Mouse (Mus musculus) thymus, postnatal 25 days (tissue): ENCODE measurements at regions not wholly inside any gene's neighbourhood (a gene's known extent, or its start where the extent isn't known, plus 50 kb on each side); places are given as distances from the start of the nearest gene placed in this dataset.
"Not testable (repeated sequence)": the region's sequence is repeated elsewhere in the genome, so short reads cannot be mapped to it uniquely, and the experiment has no call there.

Source experiments
- DNase-seq: peaks from one replicate; pipeline ENCODE4 v3.0.0; 2022

DNA sequence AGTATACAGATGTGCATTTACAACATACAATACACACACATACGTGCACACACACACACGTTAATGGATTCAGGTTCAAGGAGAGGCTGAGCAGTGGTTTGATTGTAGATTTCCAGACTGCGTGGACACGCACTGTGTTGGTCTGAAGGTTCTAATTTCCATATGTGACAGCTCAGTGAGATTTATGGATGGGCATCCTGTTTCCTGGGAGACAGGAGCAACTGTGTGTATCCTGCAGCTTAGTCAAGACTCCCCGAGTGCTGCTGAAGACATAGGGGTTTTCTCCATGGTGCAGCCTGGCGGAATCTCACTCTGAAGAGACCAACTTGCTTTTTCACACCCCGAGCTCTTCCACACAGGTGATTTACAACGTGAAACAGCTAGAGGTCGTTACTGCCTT is 119.3 kb upstream of the Foxk1 start:
- no peak for DNase-seq

DNA sequence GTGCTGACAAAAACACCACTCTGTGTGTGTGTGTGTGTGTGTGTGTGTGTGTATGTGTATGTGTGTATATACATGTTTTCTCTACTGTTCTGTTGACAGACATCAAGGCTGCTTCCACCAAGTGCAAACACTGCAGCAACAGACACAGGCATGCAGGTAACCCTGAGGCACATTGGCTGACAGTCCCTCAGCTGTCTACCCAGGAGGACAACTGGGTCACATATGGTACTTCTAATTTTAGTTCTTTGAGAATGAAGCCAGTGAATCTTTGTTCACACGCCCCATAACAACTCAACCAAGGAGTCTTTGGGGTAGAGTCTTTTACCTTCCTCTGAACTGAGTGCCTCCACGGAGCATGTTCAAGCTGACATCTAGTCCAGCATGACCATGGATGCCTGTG is 113.3 kb upstream of the Foxk1 start:
- no peak for DNase-seq

DNA sequence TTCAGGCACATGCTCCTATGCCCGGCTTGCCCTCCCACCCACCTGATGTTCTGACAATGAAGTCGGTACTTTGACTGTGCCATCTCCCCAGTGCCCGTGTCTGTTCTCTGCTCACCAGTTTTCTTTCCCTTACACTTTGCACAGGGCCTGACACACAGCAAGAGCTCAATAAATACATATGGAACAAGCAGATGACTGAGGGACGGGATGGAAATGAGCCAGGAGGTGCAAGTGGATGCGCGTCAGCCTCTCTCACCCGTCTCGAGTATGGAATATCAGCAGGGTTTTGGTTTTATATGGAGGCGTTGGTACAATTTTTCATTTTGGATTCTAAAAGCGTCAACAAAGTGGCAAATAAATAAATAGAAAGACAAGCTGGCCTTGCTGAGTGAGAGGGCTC is 109.8 kb upstream of the Foxk1 start:
- no peak for DNase-seq

DNA sequence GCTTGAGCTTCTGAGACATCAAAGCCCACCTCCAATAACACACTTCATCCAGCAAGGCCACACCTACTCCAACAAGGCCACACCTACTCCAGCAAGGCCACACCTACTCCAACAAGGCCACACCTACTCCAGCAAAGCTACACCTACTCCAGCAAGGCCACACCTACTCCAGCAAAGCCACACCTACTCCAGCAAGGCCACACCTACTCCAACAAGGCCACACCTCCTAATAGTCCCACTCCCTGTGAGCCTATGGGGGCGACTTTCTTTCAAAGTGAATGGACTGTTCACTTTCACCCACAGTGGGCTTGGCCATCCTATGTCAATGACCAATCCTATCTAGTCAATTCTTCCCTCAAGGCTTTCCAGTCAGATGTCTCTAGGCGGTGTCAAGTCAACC is 104.9 kb upstream of the Foxk1 start:
- not testable (repeated sequence) for DNase-seq

DNA sequence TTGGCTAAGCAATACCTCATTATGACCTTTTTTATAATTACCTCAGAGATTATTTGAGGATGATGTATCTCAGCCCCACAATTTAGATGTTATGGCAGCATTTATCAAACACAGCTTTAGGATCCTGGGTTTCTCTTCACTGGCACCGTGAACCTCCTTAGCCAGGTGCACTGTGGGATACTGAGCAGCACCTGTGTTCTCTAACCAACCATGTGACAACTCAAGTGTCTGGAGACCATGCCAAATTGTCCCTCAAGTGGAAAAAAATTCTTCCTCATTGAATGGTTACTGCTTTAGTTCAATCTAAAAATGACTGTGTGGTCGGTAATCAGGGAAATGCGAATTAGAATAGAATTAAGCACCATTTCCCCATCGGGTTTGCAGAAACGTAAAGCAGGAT is 101.7 kb upstream of the Foxk1 start:
- no peak for DNase-seq

DNA sequence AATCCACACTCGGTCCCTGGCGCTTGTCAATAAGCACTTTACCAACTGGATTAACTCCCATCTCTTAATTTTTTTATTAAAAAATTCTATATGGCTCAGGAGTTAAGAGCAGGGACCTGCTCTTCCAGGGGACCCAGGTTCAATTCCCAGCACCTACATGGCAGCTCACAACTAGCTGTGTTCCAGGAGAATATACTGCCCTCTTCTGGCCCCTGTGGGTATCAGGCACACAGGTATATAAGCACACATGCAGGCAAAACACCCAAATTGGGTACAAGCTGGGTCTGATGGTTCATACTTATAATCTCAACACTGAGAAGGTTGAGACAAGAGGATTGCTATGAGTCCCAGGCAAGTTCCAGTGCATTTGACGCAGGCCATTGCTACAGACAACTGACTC is 92.8 kb upstream of the Foxk1 start:
- no peak for DNase-seq

DNA sequence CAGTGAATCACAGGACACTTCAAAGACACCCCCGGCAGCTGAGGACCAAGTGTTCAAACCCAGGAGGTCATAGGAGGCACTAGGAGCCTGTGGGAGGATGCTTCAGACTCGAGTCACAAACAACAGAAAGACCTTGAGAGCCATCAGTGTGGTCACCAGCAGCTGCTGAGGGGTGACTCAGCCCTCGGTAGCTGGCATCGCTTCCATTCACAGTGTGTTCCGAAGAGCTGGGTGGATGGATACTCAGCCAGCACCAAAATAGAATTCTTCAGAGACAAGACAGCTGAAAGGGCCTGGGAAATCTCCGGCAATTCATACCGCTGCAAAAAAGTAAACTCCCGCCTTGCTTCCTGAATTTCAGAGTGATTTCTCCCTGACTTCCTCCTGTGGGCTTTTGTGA is 87.4 kb upstream of the Foxk1 start:
- DNase-seq: no peak

DNA sequence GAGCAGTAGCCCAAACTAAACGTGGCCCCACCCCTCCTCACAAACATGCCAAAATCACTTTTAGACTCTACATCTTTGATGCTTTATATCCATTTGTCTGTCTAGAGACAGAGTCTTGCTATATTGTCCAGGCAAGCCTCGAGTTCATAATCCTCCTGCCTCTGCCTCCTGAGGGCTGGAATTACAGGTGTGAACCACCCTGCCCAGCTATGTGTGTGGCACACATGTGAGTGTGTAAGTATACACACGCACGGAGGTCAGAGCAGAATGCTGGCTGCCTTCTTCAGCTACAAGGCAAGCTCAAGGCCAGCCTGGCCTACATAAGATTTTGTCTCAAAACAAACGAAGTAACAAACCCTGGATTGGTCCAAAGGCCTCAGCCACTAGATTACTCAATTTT is 86.8 kb upstream of the Foxk1 start:
- no peak for DNase-seq

DNA sequence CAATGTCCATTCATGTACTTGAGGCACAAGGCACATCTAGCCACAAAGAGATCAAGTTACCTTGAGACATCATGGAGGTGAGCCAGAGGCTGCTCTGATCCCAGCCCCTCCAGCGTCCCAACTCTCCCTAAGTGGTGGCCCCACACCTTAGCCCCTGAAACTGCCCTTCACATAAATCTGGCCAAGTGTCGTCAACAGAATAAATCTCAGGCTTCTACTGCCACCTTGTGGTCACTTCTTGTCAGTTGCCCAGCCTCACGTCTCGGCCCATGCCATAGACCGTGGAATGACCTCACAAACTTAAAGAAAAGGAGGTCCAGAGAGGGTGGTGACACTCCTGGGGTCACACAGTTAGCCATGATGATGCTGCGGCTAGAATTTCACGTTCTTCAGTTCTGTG is 82.0 kb upstream of the Foxk1 start:
- peak; percentile 38 for DNase-seq

DNA sequence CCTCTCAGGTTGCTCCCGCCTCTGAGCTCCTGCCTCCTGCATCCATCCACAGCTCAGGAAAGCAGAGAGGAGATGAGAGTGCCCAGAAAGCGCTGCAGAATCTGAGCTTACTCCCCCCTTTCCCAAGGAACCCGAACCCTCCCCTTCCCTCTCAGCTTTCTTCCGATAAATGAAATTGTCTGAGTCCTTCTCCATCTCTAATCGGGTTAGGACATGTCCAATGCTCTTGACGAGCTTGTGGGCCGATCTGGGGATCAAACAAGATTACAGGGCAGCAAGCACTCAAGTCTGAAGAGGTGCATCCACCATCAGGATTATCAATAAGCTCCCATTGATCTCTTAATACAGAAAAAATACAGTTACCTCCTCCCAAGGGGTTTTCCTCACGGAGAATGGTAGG is 80.0 kb upstream of the Foxk1 start:
- no peak for DNase-seq

DNA sequence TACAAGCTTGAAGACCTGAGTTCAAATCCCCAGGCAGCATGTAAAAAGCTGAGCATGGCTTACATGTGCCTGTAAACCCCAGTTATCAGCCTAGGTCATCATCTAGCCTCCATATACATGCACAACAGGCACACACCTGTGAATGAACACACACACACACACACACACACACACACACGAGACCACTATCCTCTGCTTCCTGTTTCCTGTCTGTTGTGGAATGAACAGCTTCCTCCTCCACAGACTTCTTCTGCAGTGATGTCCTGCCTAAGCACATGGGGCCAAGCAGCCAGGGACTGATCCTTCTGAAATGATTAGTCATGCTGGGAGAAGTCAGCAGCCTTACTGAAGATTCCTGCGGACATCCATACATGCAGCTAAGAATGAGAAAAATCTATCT is 76.4 kb upstream of the Foxk1 start:
- DNase-seq: no peak

DNA sequence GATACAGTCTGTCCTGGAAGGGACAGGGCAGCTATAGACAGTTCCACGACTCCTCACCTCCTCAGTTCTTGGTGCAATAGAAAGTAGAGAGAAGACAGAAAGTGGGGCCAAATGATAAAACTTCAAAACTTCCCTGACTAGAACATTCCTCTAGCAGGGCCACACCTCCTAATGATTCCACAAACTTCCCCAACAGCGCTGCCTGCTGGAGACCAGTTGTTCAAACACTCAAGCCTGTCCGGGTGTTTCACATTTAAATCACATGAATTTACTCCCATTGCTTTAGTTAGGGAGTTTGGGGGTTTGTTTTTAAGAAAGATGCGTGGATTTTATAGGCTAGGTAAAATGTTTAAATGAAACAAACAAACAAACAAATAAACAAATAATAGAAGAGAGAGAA is 75.7 kb upstream of the Foxk1 start:
- DNase-seq: peak; percentile 12

DNA sequence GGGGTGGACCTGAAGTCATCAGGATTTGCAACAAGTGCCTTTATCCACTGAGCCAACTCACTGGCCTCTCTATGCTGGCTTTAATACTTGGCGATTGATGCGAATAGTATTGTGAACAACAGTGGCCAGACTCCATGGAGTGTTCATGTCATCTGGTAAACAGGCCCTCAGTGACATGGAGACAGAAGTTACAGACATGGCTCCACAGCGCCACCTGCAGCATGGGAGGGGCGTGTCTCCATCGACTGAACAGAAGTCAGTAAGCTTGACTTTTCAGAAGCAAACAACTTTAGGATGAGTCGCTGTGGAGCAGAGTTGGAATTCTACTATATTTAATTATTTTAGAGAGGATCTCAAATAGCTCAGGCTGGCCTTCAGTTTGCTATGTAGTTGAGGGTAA is 74.0 kb upstream of the Foxk1 start:
- peak; percentile 23 for DNase-seq

DNA sequence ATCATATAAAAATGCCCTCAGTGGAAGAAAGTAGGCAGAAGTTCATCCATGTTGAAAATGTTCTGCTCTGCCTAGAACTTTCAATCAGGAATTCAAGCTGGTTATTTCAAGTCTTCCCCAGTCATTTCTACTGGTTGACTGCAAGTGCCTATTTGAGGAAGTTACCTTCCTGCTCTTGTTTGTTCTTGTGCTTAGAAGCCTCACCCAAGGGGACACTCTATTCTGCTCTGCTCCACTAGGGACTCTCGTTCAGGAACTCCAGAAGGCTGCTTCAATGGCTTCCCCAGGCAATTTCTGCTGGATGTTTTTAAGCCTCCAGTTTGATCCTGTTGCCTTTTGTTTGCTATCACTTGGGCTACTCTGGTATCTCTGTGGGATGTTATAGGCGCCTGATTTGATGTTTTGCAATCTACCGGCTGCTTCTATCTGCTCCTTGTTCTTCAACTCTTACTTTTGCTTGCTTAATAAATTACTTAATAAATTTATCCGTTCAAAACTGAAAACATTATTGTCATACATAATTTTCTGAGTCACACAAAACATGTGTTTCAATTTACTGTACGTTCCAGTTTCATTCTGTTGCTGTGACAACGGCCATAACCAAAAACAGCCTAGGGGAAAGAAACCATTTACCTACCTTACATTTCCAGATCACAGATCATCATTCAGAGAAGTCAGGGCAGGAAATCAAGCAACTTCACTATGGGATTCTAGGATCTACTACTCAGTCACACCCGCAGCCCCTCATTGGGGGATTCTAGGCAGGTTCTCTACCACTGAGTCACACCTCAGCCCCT is 71.4 kb upstream of the Foxk1 start:
- no peak for DNase-seq

DNA sequence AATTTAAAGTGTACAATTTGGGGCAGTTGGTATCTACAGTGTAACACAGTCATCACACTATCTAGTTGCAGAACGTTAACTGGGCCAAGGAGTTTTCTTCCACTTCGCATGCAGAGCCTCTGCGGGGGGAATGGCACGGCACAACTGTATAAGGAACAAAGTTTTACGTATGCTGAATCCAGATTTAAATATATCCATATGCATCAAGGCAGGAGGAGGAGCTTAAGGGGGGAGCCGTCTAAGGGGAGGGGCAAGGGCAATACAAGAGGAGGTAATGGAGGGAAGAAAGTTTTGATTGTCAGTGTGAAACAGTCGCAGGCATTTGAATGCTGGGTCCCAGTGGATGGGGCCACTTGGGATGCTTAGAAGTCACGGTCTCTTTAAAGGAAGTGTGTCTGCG is 68.6 kb upstream of the Foxk1 start:
- no peak for DNase-seq

DNA sequence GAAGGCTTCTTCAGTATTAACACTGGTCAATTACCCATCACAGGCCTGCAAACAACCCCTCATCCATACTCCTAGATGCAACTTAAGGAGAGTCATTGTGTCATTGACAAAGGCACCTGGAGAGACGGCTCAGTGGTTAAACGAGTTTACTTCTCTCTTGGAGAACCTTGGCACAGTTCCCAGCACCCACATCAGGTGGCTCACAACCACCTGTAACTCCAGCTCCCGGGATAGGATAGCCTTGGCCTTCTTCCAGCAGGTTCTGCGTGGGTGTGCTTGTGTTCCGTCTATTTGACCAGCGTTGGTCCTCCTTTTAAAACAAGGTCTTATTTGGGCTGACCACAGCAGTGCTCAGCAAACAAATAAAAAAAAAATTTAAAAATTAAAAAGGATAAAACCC is 63.9 kb upstream of the Foxk1 start:
- no peak for DNase-seq

DNA sequence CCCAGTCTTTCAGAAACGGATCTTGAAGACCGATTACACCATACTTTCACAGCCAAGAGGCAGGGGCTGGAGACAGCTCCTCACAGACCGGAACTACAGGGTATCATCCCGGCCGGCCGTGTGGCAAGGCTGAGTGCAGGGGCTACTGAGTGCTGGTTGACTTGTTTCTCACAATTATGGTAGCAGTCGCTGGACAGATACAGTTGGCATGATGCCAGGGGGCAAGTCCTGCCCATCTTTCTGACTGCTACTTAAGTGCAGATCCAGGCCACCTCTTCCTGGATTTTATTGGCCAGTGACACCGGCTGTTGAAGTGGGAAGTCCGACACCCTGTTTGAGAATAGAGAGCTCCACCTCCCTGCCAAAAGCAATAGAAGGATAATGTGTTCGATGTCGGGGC is 63.2 kb upstream of the Foxk1 start:
- DNase-seq: no peak

DNA sequence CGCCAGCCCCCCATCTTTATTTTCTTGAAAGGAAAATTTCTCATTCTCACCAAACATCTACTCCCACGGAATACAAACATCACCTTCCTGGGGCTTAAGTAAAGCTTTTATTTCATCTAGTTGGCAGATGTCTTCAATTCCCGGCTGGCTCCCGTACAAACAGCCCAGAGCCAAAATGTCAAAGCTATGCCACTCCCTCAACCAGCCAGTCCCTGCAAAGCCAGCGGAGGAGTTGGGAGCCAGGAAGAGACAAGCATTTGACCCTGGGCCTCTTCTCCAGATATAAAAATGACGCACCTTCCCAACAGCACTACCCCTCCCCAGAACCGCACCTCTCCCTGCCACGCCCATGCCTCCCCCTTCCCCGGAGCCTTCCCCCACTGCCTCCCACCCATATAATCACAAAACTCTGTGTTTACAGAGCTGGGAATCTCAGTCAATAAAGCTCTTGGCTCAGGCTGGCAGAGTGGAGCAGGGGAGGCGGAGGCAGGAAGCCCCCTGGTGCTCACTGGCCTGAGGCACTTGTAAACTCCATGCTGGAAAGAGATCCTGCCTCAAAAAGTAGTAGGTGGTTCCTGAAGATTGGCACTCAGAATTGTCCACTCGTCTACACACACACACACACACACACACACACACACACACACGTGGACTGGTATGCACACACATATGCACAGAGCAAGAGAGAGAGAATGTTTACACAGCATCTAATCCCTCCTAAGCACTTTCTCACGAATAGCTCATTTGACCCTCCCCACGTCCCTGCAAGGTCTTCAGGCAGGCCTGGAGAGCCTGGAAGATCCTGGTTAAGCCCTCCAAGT is 60.9 kb upstream of the Foxk1 start:
- DNase-seq: no peak

DNA sequence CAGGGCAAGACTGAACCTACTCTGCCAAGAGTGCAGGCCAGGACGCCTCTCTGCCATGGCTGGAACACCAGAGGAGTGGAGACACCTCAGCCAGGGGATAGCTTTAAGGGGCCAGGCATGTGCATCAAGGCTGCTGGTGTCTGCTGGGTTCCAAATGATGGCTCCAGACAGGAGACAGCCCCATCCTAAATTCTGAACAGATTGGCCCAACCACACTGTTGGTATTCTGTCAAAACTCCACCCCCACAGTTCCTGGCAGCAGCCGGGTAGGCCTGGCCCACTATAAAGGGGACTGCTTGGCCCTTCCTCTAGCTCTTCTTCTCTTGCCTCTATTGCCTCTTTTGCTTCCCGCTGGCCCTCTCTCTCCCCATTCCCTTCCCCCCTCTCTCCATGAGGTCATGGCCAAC is 60.3 kb upstream of the Foxk1 start:
- DNase-seq: no peak

DNA sequence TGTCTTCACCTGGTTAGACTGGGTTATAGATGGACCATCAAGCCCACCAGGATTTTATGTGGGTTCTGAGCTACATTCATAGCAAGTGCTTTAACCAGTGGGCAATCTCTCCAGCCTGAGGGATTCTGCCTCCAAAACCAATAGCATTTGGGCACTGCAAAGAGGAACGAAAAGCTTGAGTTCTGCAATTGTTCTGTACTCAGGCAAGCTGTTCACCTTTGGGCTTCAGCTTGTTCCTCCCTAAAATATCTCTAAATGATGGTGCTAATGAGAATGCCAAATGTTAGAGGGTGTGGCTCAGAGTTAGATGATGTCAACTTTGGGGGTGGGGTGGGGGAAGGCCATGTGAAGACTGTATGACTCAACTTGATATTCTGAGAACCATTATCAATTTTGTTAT is 54.8 kb upstream of the Foxk1 start:
- DNase-seq: no peak

DNA sequence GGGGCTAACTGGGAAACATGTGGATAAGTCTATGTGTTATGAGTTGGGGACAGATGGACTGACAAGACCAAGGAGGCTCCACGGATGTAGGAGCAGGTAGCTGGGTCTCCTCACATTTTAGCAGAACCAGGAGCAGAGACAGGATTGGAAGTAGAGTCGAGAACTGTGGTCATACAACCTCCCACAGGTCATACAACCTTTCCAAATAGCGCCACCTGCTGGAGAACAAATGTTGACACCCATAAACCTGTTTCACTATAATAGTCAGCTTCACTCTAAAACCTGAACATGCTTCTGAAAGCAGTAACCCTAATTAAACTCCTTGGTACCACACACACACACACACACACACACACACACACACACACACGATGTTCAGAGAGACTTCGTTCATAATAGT is 50.7 kb upstream of the Foxk1 start:
- peak; percentile 14 for DNase-seq
